In the genomic region with DNA sequence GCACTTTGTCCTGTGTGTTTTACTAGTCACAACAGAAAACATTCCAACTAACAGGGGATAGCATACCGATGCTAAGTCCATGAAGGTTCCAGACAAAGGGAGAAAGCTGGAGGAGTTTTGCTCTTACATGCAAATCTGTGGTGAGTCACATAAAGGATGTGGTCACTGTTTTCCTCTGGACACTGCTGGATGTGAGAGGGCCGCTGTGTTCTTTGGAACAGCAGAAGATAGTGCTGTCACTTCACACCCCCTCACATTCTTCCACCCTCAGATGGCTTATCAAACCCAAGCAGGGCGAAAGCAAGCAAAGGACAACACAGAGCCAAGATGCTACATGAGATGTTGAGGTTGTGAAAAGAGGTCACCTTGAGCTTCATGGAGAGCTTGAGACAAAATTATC, we compare ENCODE assay signal across 28 mouse cellular contexts.
DNase-seq lines count a peak whose midpoint lies in the region; ATAC-seq and TF ChIP-seq lines count a peak whose summit lies in the region.
"Had no signal": no experiment of that assay in that cellular context is flagged by ENCODE, and none has a peak within 500 bp of the region (broad histone marks: within the 10 kb centered on the region; RNA-seq: fewer than 3 reads in every experiment).

No protein-coding gene starts in this region.

- H3ac ChIP-seq in myocyte (ENCODE audit: control insufficient read depth, insufficient read length) = no peak overlapping the region

- no peaks in the 10 kb centered on the region for H3K4me1 ChIP-seq in heart, embryonic 11.5 days (ENCODE audit: control insufficient read depth, insufficient read depth, low read length)
- no peaks in the 10 kb centered on the region for H3K4me1 ChIP-seq in intestine, embryonic 15.5 days (replicated peaks)
- H3K4me1 ChIP-seq: limb, embryonic 13.5 days; neural tube, embryonic 12.5 days; stomach, embryonic 15.5 days had no signal

- ATAC-seq in heart, embryonic 11.5 days (replicated peaks; ENCODE audit: insufficient number of reproducible peaks, low FRiP score, low TSS enrichment) = no peak
- no peak for ATAC-seq in intestine, embryonic 15.5 days
- ATAC-seq: forebrain, embryonic 15.5 days; midbrain, embryonic 16.5 days had no signal

- H3K9ac ChIP-seq in heart, embryonic 11.5 days (ENCODE audit: low read depth, low read length) = no peak overlapping the region
- no peak overlapping the region for H3K9ac ChIP-seq in intestine, embryonic 15.5 days
- H3K9ac ChIP-seq: forebrain, embryonic 15.5 days; heart, embryonic 15.5 days; hindbrain, embryonic 14.5 days; limb, embryonic 13.5 days; lung, embryonic 15.5 days; neural tube, embryonic 12.5 days; stomach, embryonic 15.5 days had no signal

- 35% methylated on average over 3 of the region's 3 CpGs for WGBS in heart, embryonic 11.5 days (ENCODE audit: insufficient replicate concordance)
- WGBS in intestine, embryonic 15.5 days = 83% methylated on average over 3 of the region's 3 CpGs

- no peaks in the 10 kb centered on the region for H3K79me2 ChIP-seq in myocyte (ENCODE audit: control insufficient read depth, insufficient read depth)

- intact Hi-C loops in left cerebral cortex, adult 2 months (cut with DNase I) = no loop called here

- H3K27ac ChIP-seq in heart, embryonic 11.5 days (ENCODE audit: low read depth, low read length) = no peak overlapping the region
- no peak overlapping the region for H3K27ac ChIP-seq in intestine, embryonic 15.5 days
- H3K27ac ChIP-seq in left cerebral cortex, adult 2 months = no peak overlapping the region
- H3K27ac ChIP-seq: forebrain, embryonic 10.5 days; forebrain, embryonic 15.5 days; heart, embryonic 15.5 days; hindbrain, embryonic 14.5 days; limb, embryonic 13.5 days; lung, embryonic 15.5 days; neural tube, embryonic 12.5 days; stomach, embryonic 15.5 days had no signal

- H3K9me3 ChIP-seq in heart, embryonic 11.5 days (replicated peaks; ENCODE audit: control insufficient read depth, low read length) = 0 out of 2 replicates have a peak, but pooled peaks cover 3% of the 10 kb centered on the region
- no peaks in the 10 kb centered on the region for H3K9me3 ChIP-seq in intestine, embryonic 15.5 days
- H3K9me3 ChIP-seq: forebrain, embryonic 10.5 days; forebrain, embryonic 15.5 days; heart, embryonic 15.5 days; limb, embryonic 13.5 days; lung, embryonic 15.5 days; neural tube, embryonic 12.5 days; stomach, embryonic 15.5 days had no signal

- no peak for TF ChIP-seq CTCF in left cerebral cortex, adult 2 months (IDR thresholded peaks at IDR 0.05)

- no peak for TF ChIP-seq POLR2A in myocyte (IDR thresholded peaks at IDR 0.05; ENCODE audit: insufficient read length, low read depth)

- H3K27me3 ChIP-seq in heart, embryonic 11.5 days (ENCODE audit: control insufficient read depth, insufficient read depth, low read length) = no peaks in the 10 kb centered on the region
- no peaks in the 10 kb centered on the region for H3K27me3 ChIP-seq in myocyte (ENCODE audit: control insufficient read depth, insufficient read depth, insufficient read length)
- no peaks in the 10 kb centered on the region for H3K27me3 ChIP-seq in intestine, embryonic 15.5 days (replicated peaks)
- H3K27me3 ChIP-seq: forebrain, embryonic 15.5 days; heart, embryonic 15.5 days; limb, embryonic 13.5 days; lung, embryonic 15.5 days; neural tube, embryonic 12.5 days; stomach, embryonic 15.5 days had no signal

- no peak overlapping the region for H3K4me3 ChIP-seq in heart, embryonic 11.5 days (ENCODE audit: low read depth, low read length)
- no peak overlapping the region for H3K4me3 ChIP-seq in myocyte
- no peak overlapping the region for H3K4me3 ChIP-seq in intestine, embryonic 15.5 days (replicated peaks)
- no peak overlapping the region for H3K4me3 ChIP-seq in left cerebral cortex, adult 2 months
- H3K4me3 ChIP-seq: forebrain, embryonic 10.5 days; forebrain, embryonic 15.5 days; heart, embryonic 15.5 days; limb, embryonic 13.5 days; lung, embryonic 15.5 days; neural tube, embryonic 12.5 days; stomach, embryonic 15.5 days had no signal

- H3K36me3 ChIP-seq in heart, embryonic 11.5 days (ENCODE audit: control insufficient read depth, insufficient read depth, low read length) = no peaks in the 10 kb centered on the region
- no peaks in the 10 kb centered on the region for H3K36me3 ChIP-seq in myocyte (ENCODE audit: control insufficient read depth, insufficient read depth)
- no peaks in the 10 kb centered on the region for H3K36me3 ChIP-seq in intestine, embryonic 15.5 days
- H3K36me3 ChIP-seq: forebrain, embryonic 10.5 days; forebrain, embryonic 15.5 days; heart, embryonic 15.5 days; limb, embryonic 13.5 days; lung, embryonic 15.5 days; neural tube, embryonic 12.5 days; stomach, embryonic 15.5 days had no signal

- peak; percentile 94 for DNase-seq in heart, adult 11 months
- peak; percentile 42 for DNase-seq in 3134 (ENCODE audit: extremely low read depth, insufficient read length, low spot score)
- DNase-seq in NIH3T3 (ENCODE audit: low read depth) = peak; percentile 60
- DNase-seq in left cerebral cortex, adult 2 months (ENCODE audit: extremely low spot score in 1 of 2, low spot score in 2 of 2) = no peak
- DNase-seq: adrenal gland, postnatal 10 days; cerebellum, adult 11 months; cerebellum, adult 9-10 months; cerebellum, postnatal 36 days; gastrocnemius, postnatal 10 days; kidney, adult 11 months; kidney, postnatal 14 days; layer of hippocampus, adult 9-11 months; retina, postnatal 1 day; right cerebral cortex, postnatal 14 days had no signal

- H3K4me2 ChIP-seq in heart, embryonic 11.5 days = no peak overlapping the region
- peak overlapping the region; percentile 28 for H3K4me2 ChIP-seq in myocyte (ENCODE audit: low read depth)
- no peak overlapping the region for H3K4me2 ChIP-seq in intestine, embryonic 15.5 days (replicated peaks)
- H3K4me2 ChIP-seq: forebrain, embryonic 15.5 days; heart, embryonic 15.5 days; hindbrain, embryonic 14.5 days; limb, embryonic 13.5 days; liver, embryonic 11.5 days; lung, embryonic 15.5 days; midbrain, embryonic 11.5 days; neural tube, embryonic 12.5 days; stomach, embryonic 15.5 days had no signal

TF ChIP-seq in myocyte, 11 proteins besides CTCF, POLR2A, EP300 and RAD21:
- TF ChIP-seq REST (IDR thresholded peaks at IDR 0.05; ENCODE audit: insufficient read depth, insufficient read length) (no peak), TCF12 (IDR thresholded peaks at IDR 0.05; ENCODE audit: insufficient read depth, poor library complexity, severe bottlenecking) (no peak), SRF (IDR thresholded peaks at IDR 0.05; ENCODE audit: control insufficient read depth, insufficient read length, low read depth) (no peak), MYOD1 (IDR thresholded peaks at IDR 0.05; ENCODE audit: control insufficient read depth in 1 of 3, insufficient read length in 2 of 3, low read depth in 2 of 3) (no peak), CEBPB (IDR thresholded peaks at IDR 0.05; ENCODE audit: insufficient read depth, poor library complexity, severe bottlenecking) (0 out of 2 replicates have a peak, but pooled peaks have one; percentile 0), MYOG (IDR thresholded peaks at IDR 0.05; ENCODE audit: control insufficient read depth in 1 of 3, insufficient read depth in 1 of 3, insufficient read length in 2 of 3, low read depth in 2 of 3) (no peak)
TF ChIP-seq in myocyte: peak in this region for 1.

Comparison
In these comparisons a context has a peak if more than half of its experiments do, and no peak if none do; other contexts are left out.
1. DNase-seq: peak in heart, adult 11 months (single experiment), 3134 (single experiment) and NIH3T3 (single experiment); none in left cerebral cortex, adult 2 months (0 of 2).